Mouse (Mus musculus): Measurements from ENCODE around the gene Ptn. TPM values are rescaled to one million over a fixed set of nuclear protein-coding genes. Genes with fewer than 3 reads are reported as not detected.
A peak's percentile ranks its signal among the peaks of the same experiment; 100 is the strongest.

Gene Ptn
- polyA plus RNA-seq, 1 experiment from 2014 or later = 354 TPM

- Histone ChIP-seq H3K4me2 (no peak overlapping the region), H3K4me3 (no peak overlapping the region), H3K27me3 (no peaks in the 10 kb centered on the region), H3K9ac (no peak overlapping the region), H3K9me3 (replicated peaks) (no peaks in the 10 kb centered on the region), H3K36me3 (no peaks in the 10 kb centered on the region), H3K27ac (no peak overlapping the region), H3K4me1 (replicated peaks) (peaks cover 9% of the 10 kb centered on the region; the same call in 1 of the 2 replicates)
- ATAC-seq (replicated peaks; ENCODE audit: insufficient number of reproducible peaks, insufficient read depth, low FRiP score, low read depth) = no peak
- 56% methylated on average over 7 of the region's 7 CpGs for WGBS
These were observed 2.9 kb upstream of the Ptn start for GRCm38 (mm10) chr6:36812666-36813515.

- Histone ChIP-seq H3K36me3 (no peaks in the 10 kb centered on the region), H3K9ac (peak overlapping the region; percentile 67; the same call in 1 of the 2 replicates), H3K4me3 (peak overlapping the region; percentile 63), H3K27ac (peak overlapping the region; percentile 80; the same call in 1 of the 2 replicates), H3K9me3 (replicated peaks) (no peaks in the 10 kb centered on the region), H3K27me3 (no peaks in the 10 kb centered on the region), H3K4me1 (replicated peaks) (peaks cover 9% of the 10 kb centered on the region; the same call in 1 of the 2 replicates), H3K4me2 (peak overlapping the region; percentile 84)
- ATAC-seq (replicated peaks; ENCODE audit: insufficient number of reproducible peaks, insufficient read depth, low FRiP score, low read depth) = no peak
- WGBS = 18% methylated on average over 5 of the region's 5 CpGs
These were observed 428 bp upstream of the Ptn start for GRCm38 (mm10) chr6:36810448-36810847.

- H3K4me2 ChIP-seq = peak overlapping the region; percentile 84
- peak overlapping the region; percentile 67 for H3K9ac ChIP-seq
- H3K4me3 ChIP-seq = peak overlapping the region; percentile 63
- H3K4me1 ChIP-seq (replicated peaks) = peaks cover 9% of the 10 kb centered on the region; the same call in 1 of the 2 replicates
- 15% methylated on average over 7 of the region's 7 CpGs for WGBS
- peak overlapping the region; percentile 80 for H3K27ac ChIP-seq
- H3K9me3 ChIP-seq (replicated peaks) = no peaks in the 10 kb centered on the region
- no peaks in the 10 kb centered on the region for H3K36me3 ChIP-seq
- H3K27me3 ChIP-seq = no peaks in the 10 kb centered on the region
- ATAC-seq (replicated peaks; ENCODE audit: insufficient number of reproducible peaks, insufficient read depth, low FRiP score, low read depth) = no peak; the same call in 1 of the 2 replicates
These were observed 701 bp downstream of the Ptn start for GRCm38 (mm10) chr6:36809311-36809726.

- peak overlapping the region; percentile 67 for H3K9ac ChIP-seq
These were observed 1.5 kb downstream of the Ptn start for GRCm38 (mm10) chr6:36808306-36809058.

GRCm38 (mm10) chr6:36806906-36807305 lies 3.1 kb downstream of the Ptn start:
- Histone ChIP-seq H3K27me3 (no peaks in the 10 kb centered on the region), H3K4me2 (peak overlapping the region; percentile 45), H3K36me3 (no peaks in the 10 kb centered on the region), H3K9ac (no peak overlapping the region), H3K9me3 (replicated peaks) (no peaks in the 10 kb centered on the region), H3K4me1 (replicated peaks) (peaks cover 9% of the 10 kb centered on the region; the same call in 1 of the 2 replicates), H3K4me3 (peak overlapping the region; percentile 1; the same call in 1 of the 2 replicates), H3K27ac (no peak overlapping the region)
- 51% methylated on average over 6 of the region's 6 CpGs for WGBS
- ATAC-seq (replicated peaks; ENCODE audit: insufficient number of reproducible peaks, insufficient read depth, low FRiP score, low read depth) = no peak

More at GRCm38 (mm10) chr6:36808306-36809058, 1.5 kb downstream of the Ptn start:
- H3K4me1 ChIP-seq (replicated peaks) = peaks cover 9% of the 10 kb centered on the region; the same call in 1 of the 2 replicates
- H3K4me2 ChIP-seq = peak overlapping the region; percentile 84
- no peaks in the 10 kb centered on the region for H3K36me3 ChIP-seq
- H3K4me3 ChIP-seq = peak overlapping the region; percentile 63
- no peak for ATAC-seq (replicated peaks; ENCODE audit: insufficient number of reproducible peaks, insufficient read depth, low FRiP score, low read depth)
- H3K27ac ChIP-seq = peak overlapping the region; percentile 80
- no peaks in the 10 kb centered on the region for H3K9me3 ChIP-seq (replicated peaks)
- 66% methylated on average over 7 of the region's 7 CpGs for WGBS
- H3K27me3 ChIP-seq = no peaks in the 10 kb centered on the region

GRCm38 (mm10) chr6:36800309-36800946 lies 9.6 kb downstream of the Ptn start:
- 72% methylated on average over 5 of the region's 5 CpGs for WGBS
- Histone ChIP-seq H3K9ac (no peak overlapping the region), H3K27me3 (no peaks in the 10 kb centered on the region), H3K36me3 (no peaks in the 10 kb centered on the region), H3K4me2 (no peak overlapping the region), H3K27ac (no peak overlapping the region), H3K4me1 (replicated peaks) (peaks cover 2% of the 10 kb centered on the region; the same call in 1 of the 2 replicates), H3K9me3 (replicated peaks) (no peaks in the 10 kb centered on the region), H3K4me3 (no peak overlapping the region)
- no peak for ATAC-seq (replicated peaks; ENCODE audit: insufficient number of reproducible peaks, insufficient read depth, low FRiP score, low read depth)

GRCm38 (mm10) chr6:36797066-36797655 lies 12.9 kb downstream of the Ptn start:
- Histone ChIP-seq H3K4me3 (no peak overlapping the region), H3K9me3 (replicated peaks) (no peaks in the 10 kb centered on the region), H3K9ac (no peak overlapping the region), H3K36me3 (no peaks in the 10 kb centered on the region), H3K27me3 (no peaks in the 10 kb centered on the region), H3K4me1 (replicated peaks) (peaks cover 2% of the 10 kb centered on the region; the same call in 1 of the 2 replicates), H3K27ac (no peak overlapping the region), H3K4me2 (no peak overlapping the region)
- no peak for ATAC-seq (replicated peaks; ENCODE audit: insufficient number of reproducible peaks, insufficient read depth, low FRiP score, low read depth)
- WGBS = 52% methylated on average over 3 of the region's 3 CpGs

- Histone ChIP-seq H3K9ac (no peak overlapping the region), H3K4me2 (no peak overlapping the region), H3K36me3 (no peaks in the 10 kb centered on the region), H3K27ac (no peak overlapping the region), H3K27me3 (no peaks in the 10 kb centered on the region), H3K4me3 (no peak overlapping the region), H3K4me1 (replicated peaks) (peaks cover 4% of the 10 kb centered on the region; the same call in 1 of the 2 replicates), H3K9me3 (replicated peaks) (no peaks in the 10 kb centered on the region)
- no peak for ATAC-seq (replicated peaks; ENCODE audit: insufficient number of reproducible peaks, insufficient read depth, low FRiP score, low read depth)
- 79% methylated on average over 4 of the region's 4 CpGs for WGBS
These were observed 15.5 kb downstream of the Ptn start for GRCm38 (mm10) chr6:36794535-36794934.

GRCm38 (mm10) chr6:36793775-36794174 lies 16.2 kb downstream of the Ptn start:
- 58% methylated on average over 5 of the region's 5 CpGs for WGBS
- Histone ChIP-seq H3K4me2 (no peak overlapping the region), H3K36me3 (no peaks in the 10 kb centered on the region), H3K27ac (no peak overlapping the region), H3K9ac (no peak overlapping the region), H3K4me3 (no peak overlapping the region), H3K4me1 (replicated peaks) (peaks cover 10% of the 10 kb centered on the region), H3K27me3 (no peaks in the 10 kb centered on the region), H3K9me3 (replicated peaks) (no peaks in the 10 kb centered on the region)
- ATAC-seq (replicated peaks; ENCODE audit: insufficient number of reproducible peaks, insufficient read depth, low FRiP score, low read depth) = no peak

- Histone ChIP-seq H3K9ac (no peak overlapping the region), H3K4me2 (no peak overlapping the region), H3K4me3 (no peak overlapping the region), H3K9me3 (replicated peaks) (no peaks in the 10 kb centered on the region), H3K4me1 (replicated peaks) (peaks cover 23% of the 10 kb centered on the region), H3K27ac (no peak overlapping the region), H3K36me3 (no peaks in the 10 kb centered on the region), H3K27me3 (no peaks in the 10 kb centered on the region)
- no peak for ATAC-seq (replicated peaks; ENCODE audit: insufficient number of reproducible peaks, insufficient read depth, low FRiP score, low read depth)
- WGBS = 49% methylated on average over 4 of the region's 4 CpGs
These were observed 20.8 kb downstream of the Ptn start for GRCm38 (mm10) chr6:36789261-36789660.

Measured in heart, embryonic 15.5 days (tissue).